Mouse (Mus musculus) limb, embryonic 15.5 days (tissue): Measurements from ENCODE around the gene Oprd1. TPM values are rescaled to one million over a fixed set of nuclear protein-coding genes. Genes with fewer than 3 reads are reported as not detected.

Experiments used
- ATAC-seq: fragments of 200-750 bp; cut with Nextera tagmentation; 2 replicates; pipeline ENCODE4 v1.8.0; 2017; ENCODE audit warnings: low read depth, moderate TSS enrichment; ENCODE audit not compliant: insufficient number of reproducible peaks, low FRiP score, low TSS enrichment
- H3K27ac ChIP-seq: fragments of 300-500 bp; sonication (generic); 2 replicates; pipeline ENCODE4 v1.5.1; 2015; ENCODE audit warnings: moderate library complexity, mild to moderate bottlenecking, inconsistent platforms
- H3K27me3 ChIP-seq: fragments of 300-500 bp; sonication (generic); 2 replicates; pipeline ENCODE4 v1.6.1; 2015; ENCODE audit warnings: inconsistent platforms
- H3K36me3 ChIP-seq: fragments of 300-500 bp; sonication (generic); 2 replicates; pipeline ENCODE4 v1.6.1; 2015; ENCODE audit warnings: inconsistent platforms
- H3K4me1 ChIP-seq: fragments of 300-500 bp; sonication (generic); 2 replicates; pipeline ENCODE4 v1.6.1; 2015; ENCODE audit warnings: inconsistent platforms
- H3K4me2 ChIP-seq: fragments of 300-500 bp; sonication (generic); 2 replicates; pipeline ENCODE4 v1.6.1; 2015; ENCODE audit warnings: mild to moderate bottlenecking, inconsistent platforms
- H3K4me3 ChIP-seq: fragments of 300-500 bp; sonication (generic); 2 replicates; pipeline ENCODE4 v1.5.1; 2015; ENCODE audit warnings: mild to moderate bottlenecking, inconsistent platforms
- H3K9ac ChIP-seq: fragments of 300-500 bp; sonication (generic); 2 replicates; pipeline ENCODE4 v1.6.1; 2015; ENCODE audit warnings: inconsistent platforms
- H3K9me3 ChIP-seq: fragments of 300-500 bp; sonication (generic); 2 replicates; pipeline ENCODE4 v1.6.1; 2016; ENCODE audit warnings: inconsistent platforms
- WGBS: fragments of 180-500 bp; shearing (Covaris S2); methylation state at CpG from one replicate; pipeline ENCODE4 v1.1.7; 2015; 5-methylcytosine and 5-hydroxymethylcytosine counted together
- polyA plus RNA-seq: library from polyadenylated mRNA; unstranded; fragments of >200 nt; fragmentation: Nextera tagmentation; extraction: Ambion mirVana; gene quantifications from 2 replicates; pipeline ENCODE4 v1.2.1, GENCODE M21; 2015

Oprd1 gene
- polyA plus RNA-seq, 1 experiment from 2014 or later: 0.18 TPM

- Histone ChIP-seq H3K4me1 (peaks cover 10% of the 10 kb centered on the region), H3K36me3 (no peaks in the 10 kb centered on the region), H3K9ac (no peak overlapping the region), H3K27me3 (no peaks in the 10 kb centered on the region), H3K4me3 (no peak overlapping the region), H3K4me2 (no peak overlapping the region), H3K27ac (no peak overlapping the region), H3K9me3 (no peaks in the 10 kb centered on the region)
- 56% methylated on average over 10 of the region's 10 CpGs for WGBS
- ATAC-seq: no peak
These were observed 78.0 kb downstream of the Oprd1 start for GRCm38 (mm10) chr4:132066101-132066773.

GRCm38 (mm10) chr4:132065578-132065977 lies 78.7 kb downstream of the Oprd1 start:
- ATAC-seq: no peak
- no peak overlapping the region for H3K27ac ChIP-seq
- no peaks in the 10 kb centered on the region for H3K27me3 ChIP-seq
- peaks cover 10% of the 10 kb centered on the region for H3K4me1 ChIP-seq
- no peak overlapping the region for H3K4me2 ChIP-seq
- H3K4me3 ChIP-seq: no peak overlapping the region
- no peaks in the 10 kb centered on the region for H3K36me3 ChIP-seq
- no peaks in the 10 kb centered on the region for H3K9me3 ChIP-seq
- 77% methylated on average over 3 of the region's 3 CpGs for WGBS
- no peak overlapping the region for H3K9ac ChIP-seq

GRCm38 (mm10) chr4:132064550-132064949 lies 79.7 kb downstream of the Oprd1 start:
- no peak overlapping the region for H3K4me3 ChIP-seq
- no peaks in the 10 kb centered on the region for H3K9me3 ChIP-seq
- H3K4me2 ChIP-seq: no peak overlapping the region
- no peak overlapping the region for H3K9ac ChIP-seq
- H3K4me1 ChIP-seq: peaks cover 10% of the 10 kb centered on the region
- no peaks in the 10 kb centered on the region for H3K27me3 ChIP-seq
- ATAC-seq: no peak
- no peaks in the 10 kb centered on the region for H3K36me3 ChIP-seq
- H3K27ac ChIP-seq: 0 out of 2 replicates have a peak overlapping the region, but pooled peaks have one; percentile 13
- WGBS: 86% methylated on average over 5 of the region's 5 CpGs

GRCm38 (mm10) chr4:132062934-132063884 lies 81.1 kb downstream of the Oprd1 start:
- H3K9ac ChIP-seq: no peak overlapping the region
- no peak overlapping the region for H3K4me2 ChIP-seq
- no peaks in the 10 kb centered on the region for H3K9me3 ChIP-seq
- H3K27ac ChIP-seq: no peak overlapping the region
- no peak for ATAC-seq
- 65% methylated on average over 17 of the region's 17 CpGs for WGBS
- peaks cover 10% of the 10 kb centered on the region for H3K4me1 ChIP-seq
- no peaks in the 10 kb centered on the region for H3K36me3 ChIP-seq
- no peak overlapping the region for H3K4me3 ChIP-seq
- no peaks in the 10 kb centered on the region for H3K27me3 ChIP-seq

- H3K4me3 ChIP-seq: no peak overlapping the region
- 59% methylated on average over 8 of the region's 8 CpGs for WGBS
- no peak for ATAC-seq
- no peaks in the 10 kb centered on the region for H3K36me3 ChIP-seq
- H3K27me3 ChIP-seq: no peaks in the 10 kb centered on the region
- no peaks in the 10 kb centered on the region for H3K9me3 ChIP-seq
- H3K4me2 ChIP-seq: no peak overlapping the region
- no peak overlapping the region for H3K9ac ChIP-seq
- peaks cover 10% of the 10 kb centered on the region for H3K4me1 ChIP-seq
- H3K27ac ChIP-seq: no peak overlapping the region
These were observed 82.0 kb downstream of the Oprd1 start for GRCm38 (mm10) chr4:132062289-132062688.

Other genes starting within 250 kb of the Oprd1 start
- gene Tmem200b, start 222.7 kb downstream of the Oprd1 start, polyA plus RNA-seq: 3.3 and 3.9 TPM in 2 replicates
- gene Gm10300, start 69.8 kb downstream of the Oprd1 start, polyA plus RNA-seq: 0.10 TPM in 2 replicates
- gene Epb41, start 69.2 kb downstream of the Oprd1 start, polyA plus RNA-seq: 57.3 and 59.8 TPM in 2 replicates
- 95.6 and 96.7 TPM in 2 replicates for gene Ythdf2, start 67.8 kb upstream of the Oprd1 start, polyA plus RNA-seq
- 34.1 and 35.6 TPM in 2 replicates for gene Gmeb1, start 117.1 kb upstream of the Oprd1 start, polyA plus RNA-seq
- 48.9 and 49.1 TPM in 2 replicates for gene Taf12, start 129.9 kb upstream of the Oprd1 start, polyA plus RNA-seq
- 1.8 and 2.7 TPM in 2 replicates for gene Rab42, start 158.9 kb upstream of the Oprd1 start, polyA plus RNA-seq
- gene Trnau1ap, start 185.1 kb upstream of the Oprd1 start, polyA plus RNA-seq: 61.4 and 68.3 TPM in 2 replicates
- 66.2 and 70.1 TPM in 2 replicates for gene Rcc1, start 209.1 kb upstream of the Oprd1 start, polyA plus RNA-seq